Mouse (Mus musculus): ENCODE measurements around the gene Oard1. TPM values are rescaled to one million over a fixed set of nuclear protein-coding genes. Genes with fewer than 3 reads are reported as not detected.

Oard1 gene
- polyA plus RNA-seq, 1 experiment = 4.1 TPM

DNA sequence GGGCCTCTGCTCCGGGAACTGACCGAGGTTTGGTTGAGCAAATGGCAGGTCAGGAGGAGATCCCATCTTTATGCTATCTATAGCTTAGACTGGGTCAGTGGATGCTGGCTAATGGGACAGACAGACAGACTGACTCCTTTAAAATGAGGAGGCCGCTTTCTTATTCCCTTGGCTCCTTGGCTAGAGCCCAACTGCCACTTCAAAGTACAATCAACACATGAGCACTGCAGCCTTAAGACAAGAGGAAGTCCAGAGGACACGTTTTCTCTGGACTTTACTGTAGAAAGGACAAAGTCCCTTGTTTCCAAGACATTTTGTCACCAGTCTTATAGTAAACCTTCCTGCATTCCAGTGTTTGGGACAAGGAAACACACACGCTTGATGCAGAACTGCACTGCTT, 18.4 kb upstream of the Oard1 start:
- Histone ChIP-seq H3K27me3 (ENCODE audit: control insufficient read depth, insufficient read depth, low read length) (no peaks in the 10 kb centered on the region), H3K36me3 (ENCODE audit: control insufficient read depth, insufficient read depth, low read length) (peaks cover 79% of the 10 kb centered on the region), H3K4me1 (ENCODE audit: control insufficient read depth, insufficient read depth, insufficient read length, low read length) (peaks cover 18% of the 10 kb centered on the region), H3K4me3 (ENCODE audit: low read depth, low read length) (no peak overlapping the region), H3K27ac (ENCODE audit: insufficient read depth, low read depth, low read length) (peak overlapping the region; percentile 80)
- 49% methylated on average over 5 of the region's 5 CpGs for WGBS
- TF ChIP-seq CTCF (IDR thresholded peaks at IDR 0.05; ENCODE audit: extremely low read depth, insufficient read length, insufficient replicate concordance, low read depth, low read length) (no peak), POLR2A (IDR thresholded peaks at IDR 0.05; ENCODE audit: low read depth, low read length) (no peak)

GRCm38 (mm10) chr17:48392616-48393015, 17.2 kb upstream of the Oard1 start:
- no peak overlapping the region for H3K4me3 ChIP-seq (ENCODE audit: low read depth, low read length)
- TF ChIP-seq POLR2A (IDR thresholded peaks at IDR 0.05; ENCODE audit: low read depth, low read length) (no peak), CTCF (IDR thresholded peaks at IDR 0.05; ENCODE audit: extremely low read depth, insufficient read length, insufficient replicate concordance, low read depth, low read length) (no peak)
- 89% methylated on average over 3 of the region's 3 CpGs for WGBS
- H3K4me1 ChIP-seq (ENCODE audit: control insufficient read depth, insufficient read depth, insufficient read length, low read length) = peaks cover 18% of the 10 kb centered on the region
- H3K27me3 ChIP-seq (ENCODE audit: control insufficient read depth, insufficient read depth, low read length) = no peaks in the 10 kb centered on the region
- H3K36me3 ChIP-seq (ENCODE audit: control insufficient read depth, insufficient read depth, low read length) = peaks cover 69% of the 10 kb centered on the region
- peak overlapping the region; percentile 80; the same call in 1 of the 2 replicates for H3K27ac ChIP-seq (ENCODE audit: insufficient read depth, low read depth, low read length)

GRCm38 (mm10) chr17:48401710-48402109, 8.1 kb upstream of the Oard1 start:
- H3K27me3 ChIP-seq (ENCODE audit: control insufficient read depth, insufficient read depth, low read length) = no peaks in the 10 kb centered on the region
- peaks cover 21% of the 10 kb centered on the region for H3K36me3 ChIP-seq (ENCODE audit: control insufficient read depth, insufficient read depth, low read length)
- TF ChIP-seq POLR2A (IDR thresholded peaks at IDR 0.05; ENCODE audit: low read depth, low read length) (no peak), CTCF (IDR thresholded peaks at IDR 0.05; ENCODE audit: extremely low read depth, insufficient read length, insufficient replicate concordance, low read depth, low read length) (no peak)
- H3K4me3 ChIP-seq (ENCODE audit: low read depth, low read length) = no peak overlapping the region
- H3K27ac ChIP-seq (ENCODE audit: insufficient read depth, low read depth, low read length) = no peak overlapping the region
- WGBS = 74% methylated on average over 4 of the region's 4 CpGs
- peaks cover 5% of the 10 kb centered on the region; the same call in 1 of the 2 replicates for H3K4me1 ChIP-seq (ENCODE audit: control insufficient read depth, insufficient read depth, insufficient read length, low read length)

- TF ChIP-seq POLR2A (IDR thresholded peaks at IDR 0.05; ENCODE audit: low read depth, low read length) = no peak
- no peak for TF ChIP-seq CTCF (IDR thresholded peaks at IDR 0.05; ENCODE audit: extremely low read depth, insufficient read length, insufficient replicate concordance, low read depth, low read length)
- H3K27ac ChIP-seq (ENCODE audit: insufficient read depth, low read depth, low read length) = no peak overlapping the region
- 81% methylated on average over 3 of the region's 3 CpGs for WGBS
These were observed 7.1 kb upstream of the Oard1 start for GRCm38 (mm10) chr17:48402751-48403150.

GRCm38 (mm10) chr17:48403848-48404247, 6.0 kb upstream of the Oard1 start:
- no peak overlapping the region for H3K4me3 ChIP-seq (ENCODE audit: low read depth, low read length)
- no peak for TF ChIP-seq CTCF (IDR thresholded peaks at IDR 0.05; ENCODE audit: extremely low read depth, insufficient read length, insufficient replicate concordance, low read depth, low read length)
- no peak for TF ChIP-seq POLR2A (IDR thresholded peaks at IDR 0.05; ENCODE audit: low read depth, low read length)

More at GRCm38 (mm10) chr17:48402751-48403150, 7.1 kb upstream of the Oard1 start:
- Histone ChIP-seq H3K4me3 (ENCODE audit: low read depth, low read length) (no peak overlapping the region), H3K36me3 (ENCODE audit: control insufficient read depth, insufficient read depth, low read length) (peaks cover 21% of the 10 kb centered on the region), H3K4me1 (ENCODE audit: control insufficient read depth, insufficient read depth, insufficient read length, low read length) (peaks cover 9% of the 10 kb centered on the region; the same call in 1 of the 2 replicates), H3K27me3 (ENCODE audit: control insufficient read depth, insufficient read depth, low read length) (no peaks in the 10 kb centered on the region)

DNA sequence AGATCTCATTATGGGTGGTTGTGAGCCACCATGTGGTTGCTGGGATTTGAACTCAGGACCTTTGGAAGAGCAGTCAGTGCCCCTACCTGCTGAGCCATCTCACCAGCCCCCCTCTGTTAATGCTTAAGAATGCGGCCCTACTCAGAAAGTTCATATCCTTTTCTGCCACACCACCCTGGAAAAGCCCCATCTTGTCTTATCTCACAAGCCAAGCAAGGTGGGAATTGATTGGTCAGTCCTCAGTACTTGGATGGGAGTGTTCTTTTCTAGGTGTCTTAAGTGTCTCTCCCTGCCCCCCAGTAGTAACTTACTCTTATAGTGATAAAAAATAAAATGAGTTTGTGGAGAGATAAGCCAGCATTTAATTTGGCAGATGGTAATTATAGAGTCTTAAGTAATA, 5.1 kb upstream of the Oard1 start:
- H3K4me3 ChIP-seq (ENCODE audit: low read depth, low read length) = no peak overlapping the region
- no peak for TF ChIP-seq CTCF (IDR thresholded peaks at IDR 0.05; ENCODE audit: extremely low read depth, insufficient read length, insufficient replicate concordance, low read depth, low read length)
- no peak for TF ChIP-seq POLR2A (IDR thresholded peaks at IDR 0.05; ENCODE audit: low read depth, low read length)
- no peak overlapping the region for H3K27ac ChIP-seq (ENCODE audit: insufficient read depth, low read depth, low read length)
- H3K4me1 ChIP-seq (ENCODE audit: control insufficient read depth, insufficient read depth, insufficient read length, low read length) = peaks cover 9% of the 10 kb centered on the region; the same call in 1 of the 2 replicates
- WGBS = 71% methylated on average over 1 of the region's 1 CpGs
- peaks cover 6% of the 10 kb centered on the region for H3K36me3 ChIP-seq (ENCODE audit: control insufficient read depth, insufficient read depth, low read length)
- no peaks in the 10 kb centered on the region for H3K27me3 ChIP-seq (ENCODE audit: control insufficient read depth, insufficient read depth, low read length)

More at GRCm38 (mm10) chr17:48403848-48404247, 6.0 kb upstream of the Oard1 start:
- H3K27me3 ChIP-seq (ENCODE audit: control insufficient read depth, insufficient read depth, low read length) = no peaks in the 10 kb centered on the region
- WGBS = 49% methylated on average over 2 of the region's 2 CpGs
- no peak overlapping the region for H3K27ac ChIP-seq (ENCODE audit: insufficient read depth, low read depth, low read length)
- peaks cover 12% of the 10 kb centered on the region for H3K36me3 ChIP-seq (ENCODE audit: control insufficient read depth, insufficient read depth, low read length)
- H3K4me1 ChIP-seq (ENCODE audit: control insufficient read depth, insufficient read depth, insufficient read length, low read length) = peaks cover 9% of the 10 kb centered on the region; the same call in 1 of the 2 replicates

DNA sequence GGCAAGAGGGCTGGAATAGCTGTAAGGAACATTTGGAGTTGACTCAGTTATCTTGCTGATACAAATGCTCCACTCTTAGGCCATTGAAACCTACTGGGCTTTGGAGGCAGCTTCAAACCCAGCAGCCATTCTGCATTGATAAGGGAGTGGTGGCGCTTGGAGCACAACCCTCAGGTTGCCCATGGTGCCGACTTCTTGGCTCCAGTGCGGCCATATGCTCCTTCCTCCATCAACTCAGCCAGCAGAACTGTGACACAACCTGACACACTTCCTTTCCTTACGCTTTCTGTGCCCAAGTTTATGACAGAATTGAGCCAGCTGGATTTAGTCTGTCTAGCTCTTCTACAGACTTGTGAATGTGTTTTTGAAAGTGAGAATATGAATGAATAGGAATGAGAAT, 2.7 kb upstream of the Oard1 start:
- TF ChIP-seq CTCF (IDR thresholded peaks at IDR 0.05; ENCODE audit: extremely low read depth, insufficient read length, insufficient replicate concordance, low read depth, low read length) (no peak), POLR2A (IDR thresholded peaks at IDR 0.05; ENCODE audit: low read depth, low read length) (no peak)
- Histone ChIP-seq H3K4me3 (ENCODE audit: low read depth, low read length) (no peak overlapping the region), H3K27ac (ENCODE audit: insufficient read depth, low read depth, low read length) (no peak overlapping the region), H3K36me3 (ENCODE audit: control insufficient read depth, insufficient read depth, low read length) (0 out of 2 replicates have a peak, but pooled peaks cover 2% of the 10 kb centered on the region), H3K27me3 (ENCODE audit: control insufficient read depth, insufficient read depth, low read length) (no peaks in the 10 kb centered on the region), H3K4me1 (ENCODE audit: control insufficient read depth, insufficient read depth, insufficient read length, low read length) (peaks cover 7% of the 10 kb centered on the region; the same call in 1 of the 2 replicates)
- 66% methylated on average over 4 of the region's 4 CpGs for WGBS

All from small intestine, adult 2 months (tissue).